Mouse (Mus musculus): ENCODE measurements around the gene Arhgef15. TPM values are rescaled to one million over a fixed set of nuclear protein-coding genes. Genes with fewer than 3 reads are reported as not detected.
"Not testable (repeated sequence)": the region's sequence is repeated elsewhere in the genome, so short reads cannot be mapped to it uniquely, and the experiment has no call there.

The Arhgef15 gene
- total RNA-seq, 1 experiment = 2.5 TPM

DNA sequence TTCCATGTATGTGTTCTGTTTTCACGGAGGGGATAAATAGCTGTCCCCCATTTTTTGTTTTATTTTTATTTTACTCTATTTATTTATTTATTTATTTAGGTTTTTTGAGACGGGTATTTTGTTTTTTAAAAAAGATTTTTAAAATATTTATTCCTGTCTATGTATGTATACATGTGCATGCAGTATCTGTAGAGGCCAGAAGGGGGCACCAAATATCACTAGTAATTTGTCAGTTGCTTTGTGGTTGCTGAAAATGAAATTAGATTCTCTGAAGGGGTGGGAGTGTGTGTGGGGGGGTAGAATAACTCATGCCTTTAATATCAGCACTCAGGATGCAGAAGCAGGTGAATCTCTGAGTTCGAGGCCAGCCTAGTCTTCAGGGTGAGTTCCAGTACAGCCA, 8.6 kb upstream of the Arhgef15 start:
- H3K4me1 ChIP-seq (ENCODE audit: control insufficient read depth in 2 of 2, insufficient read depth in 2 of 2, low read length in 2 of 2, poor library complexity in 1 of 2) = peaks cover 4 to 7% of the 10 kb centered on the region in 2 experiments; a peak in 1 of 4 replicates
- no peak for DNase-seq (ENCODE audit: low read depth, low spot score)
- in situ Hi-C loops (cut with MboI; ENCODE audit: low sequenced_read_pairs in 2 of 2, unreplicated experiment in 2 of 2) = no loop called here

DNA sequence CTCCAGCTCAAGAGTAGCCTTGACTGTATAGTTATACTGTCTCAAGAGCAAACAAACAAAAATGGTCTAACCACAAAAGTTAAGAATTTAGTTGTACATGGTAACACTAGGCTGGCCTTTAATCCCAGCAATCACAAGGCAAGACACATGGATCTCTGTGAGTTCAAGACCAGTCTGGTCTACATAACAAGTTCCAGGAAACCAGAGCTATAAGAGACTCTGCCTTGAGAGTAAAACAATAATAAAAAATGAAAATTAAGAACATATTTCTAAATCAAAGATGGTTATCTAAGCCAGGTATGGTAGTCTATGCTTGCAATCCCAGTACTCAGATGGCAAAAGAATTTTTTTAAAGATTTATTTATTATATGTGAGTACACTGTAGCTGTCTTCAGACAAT, 7.8 kb upstream of the Arhgef15 start:
- in situ Hi-C loops (cut with MboI; ENCODE audit: low sequenced_read_pairs in 2 of 2, unreplicated experiment in 2 of 2) = no loop called here
- H3K27ac ChIP-seq (ENCODE audit: insufficient read depth, low read depth, low read length, poor library complexity, severe bottlenecking) = no peak overlapping the region
- peaks cover 4 to 6% of the 10 kb centered on the region in 2 experiments; a peak in 1 of 4 replicates for H3K4me1 ChIP-seq (ENCODE audit: control insufficient read depth in 2 of 2, insufficient read depth in 2 of 2, low read length in 2 of 2, poor library complexity in 1 of 2)
- H3K9me3 ChIP-seq (ENCODE audit: control insufficient read depth, insufficient read depth, low read depth, low read length) = no peaks in the 10 kb centered on the region
- 0 out of 2 replicates have a peak, but pooled peaks cover 3% of the 10 kb centered on the region for H3K36me3 ChIP-seq (ENCODE audit: control insufficient read depth, insufficient read depth, low read length, poor library complexity, severe bottlenecking)
- no peak overlapping the region for H3K4me3 ChIP-seq (ENCODE audit: insufficient read depth in 1 of 2, low read depth in 1 of 2, low read length in 2 of 2, poor library complexity in 1 of 2, severe bottlenecking in 1 of 2)
- TF ChIP-seq ZNF384 (IDR thresholded peaks at IDR 0.05; ENCODE audit: low read depth, low read length) (no peak), HCFC1 (IDR thresholded peaks at IDR 0.05; ENCODE audit: borderline replicate concordance, insufficient read depth, low read length) (no peak), ZC3H11A (IDR thresholded peaks at IDR 0.05; ENCODE audit: borderline replicate concordance, low read depth, low read length) (no peak), MAFK (IDR thresholded peaks at IDR 0.05; ENCODE audit: insufficient read depth, low read depth, low read length) (no peak), CHD2 (IDR thresholded peaks at IDR 0.05; ENCODE audit: low read depth, low read length) (no peak)
- no peak overlapping the region for H3K9ac ChIP-seq (ENCODE audit: insufficient read depth, low read depth, low read length, poor library complexity, severe bottlenecking)
- DNase-seq (ENCODE audit: low read depth, low spot score) = no peak

More for the DNA sequence above, 8.6 kb upstream of the Arhgef15 start:
- Histone ChIP-seq H3K9ac (ENCODE audit: insufficient read depth, low read depth, low read length, poor library complexity, severe bottlenecking) (no peak overlapping the region), H3K4me3 (ENCODE audit: insufficient read depth in 1 of 2, low read depth in 1 of 2, low read length in 2 of 2, poor library complexity in 1 of 2, severe bottlenecking in 1 of 2) (no peak overlapping the region), H3K9me3 (ENCODE audit: control insufficient read depth, insufficient read depth, low read depth, low read length) (no peaks in the 10 kb centered on the region), H3K36me3 (ENCODE audit: control insufficient read depth, insufficient read depth, low read length, poor library complexity, severe bottlenecking) (0 out of 2 replicates have a peak, but pooled peaks cover 4% of the 10 kb centered on the region), H3K27ac (ENCODE audit: insufficient read depth, low read depth, low read length, poor library complexity, severe bottlenecking) (no peak overlapping the region)
- TF ChIP-seq HCFC1 (IDR thresholded peaks at IDR 0.05; ENCODE audit: borderline replicate concordance, insufficient read depth, low read length) (no peak), ZC3H11A (IDR thresholded peaks at IDR 0.05; ENCODE audit: borderline replicate concordance, low read depth, low read length) (no peak)

GRCm38 (mm10) chr11:68963405-68963804, 6.1 kb upstream of the Arhgef15 start:
- no peaks in the 10 kb centered on the region for H3K9me3 ChIP-seq (ENCODE audit: control insufficient read depth, insufficient read depth, low read depth, low read length)
- TF ChIP-seq HCFC1 (IDR thresholded peaks at IDR 0.05; ENCODE audit: borderline replicate concordance, insufficient read depth, low read length) = no peak
- no peak for TF ChIP-seq ZNF384 (IDR thresholded peaks at IDR 0.05; ENCODE audit: low read depth, low read length)
- TF ChIP-seq ZC3H11A (IDR thresholded peaks at IDR 0.05; ENCODE audit: borderline replicate concordance, low read depth, low read length) = no peak
- no peak for TF ChIP-seq MAFK (IDR thresholded peaks at IDR 0.05; ENCODE audit: insufficient read depth, low read depth, low read length)
- no peak for TF ChIP-seq CHD2 (IDR thresholded peaks at IDR 0.05; ENCODE audit: low read depth, low read length)
- no peak overlapping the region for H3K4me3 ChIP-seq (ENCODE audit: insufficient read depth in 1 of 2, low read depth in 1 of 2, low read length in 2 of 2, poor library complexity in 1 of 2, severe bottlenecking in 1 of 2)
- in situ Hi-C loops (cut with MboI; ENCODE audit: low sequenced_read_pairs in 2 of 2, unreplicated experiment in 2 of 2) = no loop called here
- H3K27ac ChIP-seq (ENCODE audit: insufficient read depth, low read depth, low read length, poor library complexity, severe bottlenecking) = no peak overlapping the region
- H3K36me3 ChIP-seq (ENCODE audit: control insufficient read depth, insufficient read depth, low read length, poor library complexity, severe bottlenecking) = no peaks in the 10 kb centered on the region
- H3K4me1 ChIP-seq (ENCODE audit: control insufficient read depth in 2 of 2, insufficient read depth in 2 of 2, low read length in 2 of 2, poor library complexity in 1 of 2) = peaks cover 4% of the 10 kb centered on the region in 2 experiments; a peak in 1 of 4 replicates
- no peak for DNase-seq (ENCODE audit: low read depth, low spot score)
- no peak overlapping the region for H3K9ac ChIP-seq (ENCODE audit: insufficient read depth, low read depth, low read length, poor library complexity, severe bottlenecking)

DNA sequence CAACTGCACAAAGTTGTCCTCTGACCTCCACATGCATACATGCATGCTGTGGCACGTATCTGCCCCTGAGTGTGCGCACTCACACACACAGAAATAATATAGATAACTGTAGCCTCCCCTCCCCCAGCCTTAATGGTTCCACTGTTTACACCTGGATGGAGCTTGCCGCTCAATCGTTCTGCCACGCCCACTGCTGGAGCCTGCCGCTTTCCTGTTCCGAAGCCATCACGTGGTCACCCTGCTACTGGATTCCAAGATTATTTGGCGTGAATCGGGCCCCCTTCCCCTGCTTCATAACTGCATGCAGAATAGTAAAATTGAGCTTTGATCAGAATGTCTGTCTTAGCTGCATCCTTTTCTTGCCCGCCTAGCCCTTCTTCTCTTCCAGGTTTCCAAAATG, 4.9 kb upstream of the Arhgef15 start:
- H3K4me3 ChIP-seq (ENCODE audit: insufficient read depth in 1 of 2, low read depth in 1 of 2, low read length in 2 of 2, poor library complexity in 1 of 2, severe bottlenecking in 1 of 2); in situ Hi-C loops (cut with MboI; ENCODE audit: low sequenced_read_pairs in 2 of 2, unreplicated experiment in 2 of 2); DNase-seq (ENCODE audit: low read depth, low spot score); H3K9me3 ChIP-seq (ENCODE audit: control insufficient read depth, insufficient read depth, low read depth, low read length); H3K36me3 ChIP-seq (ENCODE audit: control insufficient read depth, insufficient read depth, low read length, poor library complexity, severe bottlenecking); H3K9ac ChIP-seq (ENCODE audit: insufficient read depth, low read depth, low read length, poor library complexity, severe bottlenecking); H3K4me1 ChIP-seq (ENCODE audit: control insufficient read depth in 2 of 2, insufficient read depth in 2 of 2, low read length in 2 of 2, poor library complexity in 1 of 2); H3K27ac ChIP-seq (ENCODE audit: insufficient read depth, low read depth, low read length, poor library complexity, severe bottlenecking): not testable (repeated sequence)

DNA sequence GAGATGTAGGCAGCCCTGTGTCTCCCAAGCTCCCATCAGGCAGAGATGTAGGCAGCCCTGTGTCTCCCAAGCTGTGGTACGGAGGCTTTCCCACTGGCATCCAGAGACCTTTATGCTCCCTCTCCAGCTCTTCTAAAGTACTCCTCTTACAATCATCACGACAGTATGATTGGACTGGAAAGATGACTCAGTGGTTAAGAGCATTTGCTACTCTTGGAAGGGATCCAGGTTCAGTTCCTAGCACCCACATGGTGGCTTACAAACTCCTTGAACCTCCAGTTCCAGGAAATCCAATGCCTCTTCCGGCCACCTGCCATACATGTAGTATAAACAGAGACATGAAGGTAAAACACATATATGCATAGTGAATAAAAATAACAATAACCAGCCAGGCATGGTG, 4.3 kb upstream of the Arhgef15 start:
- no peak overlapping the region for H3K9ac ChIP-seq (ENCODE audit: insufficient read depth, low read depth, low read length, poor library complexity, severe bottlenecking)
- no peak overlapping the region for H3K4me3 ChIP-seq (ENCODE audit: insufficient read depth in 1 of 2, low read depth in 1 of 2, low read length in 2 of 2, poor library complexity in 1 of 2, severe bottlenecking in 1 of 2)
- no peaks in the 10 kb centered on the region for H3K36me3 ChIP-seq (ENCODE audit: control insufficient read depth, insufficient read depth, low read length, poor library complexity, severe bottlenecking)
- in situ Hi-C loops (cut with MboI; ENCODE audit: low sequenced_read_pairs in 2 of 2, unreplicated experiment in 2 of 2) = no loop called here
- no peaks in the 10 kb centered on the region for H3K9me3 ChIP-seq (ENCODE audit: control insufficient read depth, insufficient read depth, low read depth, low read length)
- TF ChIP-seq MAFK (IDR thresholded peaks at IDR 0.05; ENCODE audit: insufficient read depth, low read depth, low read length) = no peak
- H3K27ac ChIP-seq (ENCODE audit: insufficient read depth, low read depth, low read length, poor library complexity, severe bottlenecking) = no peak overlapping the region; the same call in 1 of the 2 replicates
- no peak for DNase-seq (ENCODE audit: low read depth, low spot score)
- H3K4me1 ChIP-seq (ENCODE audit: control insufficient read depth in 2 of 2, insufficient read depth in 2 of 2, low read length in 2 of 2, poor library complexity in 1 of 2) = peaks cover 8 to 11% of the 10 kb centered on the region in 2 experiments; a peak in 2 of 4 replicates
